Mouse (Mus musculus) activated CD4-positive, CD25-positive, alpha-beta regulatory T cell (primary cell): ENCODE results near the gene Klk1b26. TPM values are rescaled to one million over a fixed set of nuclear protein-coding genes. Genes with fewer than 3 reads are reported as not detected.

ENCODE experiments used
- polyA plus RNA-seq, 2 experiments: library from polyadenylated mRNA; unstranded; fragments of 100-300 nt; shearing (Covaris generic); gene quantifications; one replicate each; pipeline ENCODE4 v1.2.1; 2017

Klk1b26 gene
- polyA plus RNA-seq = not detected

GRCm38 (mm10) chr7:44011868-44012267 lies at the start of gene Klk1b26:
TSS of gene Klk1b26 (plus strand) at chr7:44012168.

DNA sequence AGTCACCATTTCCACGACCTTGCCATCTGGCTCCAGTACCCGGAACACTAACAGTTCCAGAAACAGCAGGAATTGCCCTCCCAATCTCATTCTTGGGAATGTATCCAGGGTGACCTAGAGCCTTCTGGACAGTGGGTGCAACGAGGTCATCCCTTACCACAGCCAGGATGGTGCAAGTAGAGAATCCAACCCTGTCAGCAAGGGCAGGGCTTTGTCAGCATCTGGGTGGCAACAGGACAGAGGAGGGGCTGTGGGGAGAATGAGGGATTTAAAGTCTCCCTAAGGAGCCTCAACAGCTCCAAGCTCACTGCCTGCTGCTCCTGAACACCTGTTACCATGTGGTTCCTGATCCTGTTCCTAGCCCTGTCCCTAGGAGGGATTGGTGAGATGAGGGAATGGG lies 45.5 kb upstream of the Klk1b26 start, which contains the start of gene Klk1b1:
Klk1b1 (plus strand) TSS at position 301 of the 400 bp plus-strand sequence.

GRCm38 (mm10) chr7:43975761-43976160 lies 36.2 kb upstream of the Klk1b26 start, which contains the start of gene Klk1b9:
TSS of gene Klk1b9 (plus strand) at chr7:43976061.

GRCm38 (mm10) chr7:43995577-43995976 lies 16.4 kb upstream of the Klk1b26 start, which contains the start of gene Klk1b11:
TSS of gene Klk1b11 (plus strand) at chr7:43995877.

GRCm38 (mm10) chr7:44051990-44052389 lies 40.0 kb downstream of the Klk1b26 start, which contains the start of gene Klk1b27:
TSS of gene Klk1b27 (plus strand) at chr7:44052290.

Other genes starting within 250 kb of the Klk1b26 start
- gene Klk12, start 243.3 kb upstream of the Klk1b26 start, polyA plus RNA-seq = under 1 TPM in 1 of 2 experiments, not detected in 1; 0.18 TPM
- gene Klk11, start 237.6 kb upstream of the Klk1b26 start, polyA plus RNA-seq = under 1 TPM in 1 of 2 experiments, not detected in 1; 0.29 TPM
- gene Klk10, start 231.1 kb upstream of the Klk1b26 start, polyA plus RNA-seq = under 1 TPM in 1 of 2 experiments, not detected in 1; 0.25 TPM
- 1 to 10 TPM in 1 of 2 experiments, under 1 TPM in 1; 0.61 to 1.0 TPM for gene Klk9, start 220.3 kb upstream of the Klk1b26 start, polyA plus RNA-seq
- 100 to 1,000 TPM; 133 to 264 TPM for gene Klk8, start 214.6 kb upstream of the Klk1b26 start, polyA plus RNA-seq
- gene Klk7, start 200.9 kb upstream of the Klk1b26 start, polyA plus RNA-seq = under 1 TPM; 0.29 to 0.38 TPM
- gene Klk6, start 187.7 kb upstream of the Klk1b26 start, polyA plus RNA-seq = under 1 TPM in 1 of 2 experiments, not detected in 1; 0.37 TPM
- gene Klk5, start 170.2 kb upstream of the Klk1b26 start, polyA plus RNA-seq = not detected
- not detected for gene Klk4, start 131.0 kb upstream of the Klk1b26 start, polyA plus RNA-seq
- gene Klk15, start 78.4 kb upstream of the Klk1b26 start, polyA plus RNA-seq = 1 to 10 TPM in 1 of 2 experiments, not detected in 1; 1.6 TPM
- gene Klk1b8, start 61.5 kb upstream of the Klk1b26 start, polyA plus RNA-seq = not detected
- gene Klk1b1, start 45.4 kb upstream of the Klk1b26 start, polyA plus RNA-seq = not detected
- gene Klk1b9, start 36.1 kb upstream of the Klk1b26 start, polyA plus RNA-seq = 1 to 10 TPM in 1 of 2 experiments, under 1 TPM in 1; 0.31 to 2.0 TPM
- not detected for gene Klk1b11, start 16.3 kb upstream of the Klk1b26 start, polyA plus RNA-seq
- 1 to 10 TPM; 1.0 to 3.3 TPM for gene Klk1b27, start 40.1 kb downstream of the Klk1b26 start, polyA plus RNA-seq
- not detected for gene Klk1b21, start 90.2 kb downstream of the Klk1b26 start, polyA plus RNA-seq
- not detected for gene Klk1b22, start 100.5 kb downstream of the Klk1b26 start, polyA plus RNA-seq
- gene Klk1b16, start 124.6 kb downstream of the Klk1b26 start, polyA plus RNA-seq = not detected
- not detected for gene Klk1b24, start 176.1 kb downstream of the Klk1b26 start, polyA plus RNA-seq
- not detected for gene Klk1b3, start 186.0 kb downstream of the Klk1b26 start, polyA plus RNA-seq
- gene Klk1b4, start 195.3 kb downstream of the Klk1b26 start, polyA plus RNA-seq = not detected
- not detected for gene Klk1b5, start 203.8 kb downstream of the Klk1b26 start, polyA plus RNA-seq
- under 1 TPM in 1 of 2 experiments, not detected in 1; 0.60 TPM for gene Klk1, start 213.2 kb downstream of the Klk1b26 start, polyA plus RNA-seq
- not detected for gene Gm36864, start 224.0 kb downstream of the Klk1b26 start, polyA plus RNA-seq
- gene 1700028J19Rik, start 234.5 kb downstream of the Klk1b26 start, polyA plus RNA-seq = 1 to 10 TPM; 1.1 to 2.5 TPM
- gene 2410002F23Rik, start 234.6 kb downstream of the Klk1b26 start, polyA plus RNA-seq = 100 to 1,000 TPM in 1 of 2 experiments, 10 to 100 TPM in 1; 86.7 to 118 TPM
- gene Acp4, start 245.2 kb downstream of the Klk1b26 start, polyA plus RNA-seq = not detected
- not detected for gene Gm15517, start 249.3 kb downstream of the Klk1b26 start, polyA plus RNA-seq